Mouse (Mus musculus) MEL (cell line): ENCODE measurements around the gene Podxl2. TPM values are rescaled to one million over a fixed set of nuclear protein-coding genes. Genes with fewer than 3 reads are reported as not detected.
A peak's percentile ranks its signal among the peaks of the same experiment; 100 is the strongest.

Experiments used
- DNase-seq: peaks from one replicate; pipeline ENCODE4 v3.0.0; 2011; ENCODE audit warnings: low read depth, low spot score
- H3K27ac ChIP-seq: 2 replicates; pipeline ENCODE4 v1.5.1; 2012; ENCODE audit warnings: low read depth, mild to moderate bottlenecking, control low read depth, low read length, moderate library complexity; ENCODE audit not compliant: control insufficient read depth
- H3K27me3 ChIP-seq, 2 experiments: fragments of 150-350 bp in 1 of 2; sonication (generic) in 1 of 2; 2 replicates each; pipeline ENCODE4 v1.6.1; 2012; ENCODE audit warnings: low read length in 2 of 2, mild to moderate bottlenecking in 2 of 2, improper control_type of control experiment in 1 of 2, moderate library complexity in 1 of 2; ENCODE audit not compliant: insufficient read depth in 2 of 2, control insufficient read depth in 1 of 2
- H3K36me3 ChIP-seq, 2 experiments: 2 replicates each; pipeline ENCODE4 v1.6.1; 2012 to 2014; ENCODE audit warnings: low read length in 2 of 2, improper control_type of control experiment in 1 of 2, inconsistent platforms in 1 of 2, mild to moderate bottlenecking in 1 of 2; ENCODE audit not compliant: insufficient read depth in 2 of 2, control insufficient read depth in 1 of 2
- H3K4me1 ChIP-seq, 2 experiments: fragments of 150-350 bp in 1 of 2; sonication (generic) in 1 of 2; 2 replicates each; pipeline ENCODE4 v1.6.1; 2012; ENCODE audit warnings: low read length in 2 of 2, improper control_type of control experiment in 1 of 2, mild to moderate bottlenecking in 1 of 2; ENCODE audit not compliant: insufficient read depth in 2 of 2, control insufficient read depth in 1 of 2
- H3K4me3 ChIP-seq, 2 experiments: fragments of 150-350 bp in 1 of 2; sonication (generic) in 1 of 2; 2 replicates each; pipeline ENCODE4 v1.5.1; 2012; ENCODE audit warnings: low read depth in 2 of 2, low read length in 2 of 2, mild to moderate bottlenecking in 2 of 2, moderate library complexity in 2 of 2, control low read depth in 1 of 2, improper control_type of control experiment in 1 of 2; ENCODE audit not compliant: control insufficient read depth in 1 of 2, insufficient read depth in 1 of 2
- H3K79me2 ChIP-seq: 2 replicates; pipeline ENCODE4 v1.6.1; 2012; ENCODE audit warnings: mild to moderate bottlenecking, low read length, moderate library complexity; ENCODE audit not compliant: control insufficient read depth, poor library complexity, insufficient read depth
- H3K9ac ChIP-seq: 2 replicates; pipeline ENCODE4 v1.6.1; 2012; ENCODE audit warnings: low read depth, mild to moderate bottlenecking, control low read depth, low read length, moderate library complexity; ENCODE audit not compliant: control insufficient read depth, poor library complexity, severe bottlenecking
- H3K9me3 ChIP-seq: fragments of 150-350 bp; sonication (generic); replicated peaks from 2 replicates; pipeline ENCODE4 v1.6.1; 2012; ENCODE audit warnings: mild to moderate bottlenecking, low read length, improper control_type of control experiment, moderate library complexity; ENCODE audit not compliant: insufficient read depth
- E2F4 ChIP-seq: IDR thresholded peaks from 2 replicates; pipeline ENCODE4 v1.6.1; 2011; ENCODE audit warnings: low read depth, low read length, improper control_type of control experiment, borderline replicate concordance
- ELF1 ChIP-seq: IDR thresholded peaks from 2 replicates; pipeline ENCODE4 v1.6.1; 2014; ENCODE audit warnings: low read depth, mild to moderate bottlenecking, inconsistent platforms, low read length, improper control_type of control experiment, moderate library complexity
- HCFC1 ChIP-seq: IDR thresholded peaks from 2 replicates; pipeline ENCODE4 v1.6.1; 2012; ENCODE audit warnings: low read depth, mild to moderate bottlenecking, inconsistent platforms, low read length, improper control_type of control experiment, moderate library complexity
- KAT2A ChIP-seq: conservative IDR thresholded peaks from 2 replicates; pipeline ENCODE4 v1.6.1; 2012; ENCODE audit warnings: low read depth, low read length, improper control_type of control experiment, inconsistent platforms
- MAX ChIP-seq: IDR thresholded peaks from 2 replicates; pipeline ENCODE4 v1.6.1; 2011; ENCODE audit warnings: low read length, improper control_type of control experiment
- MAZ ChIP-seq: IDR thresholded peaks from 2 replicates; pipeline ENCODE4 v1.6.1; 2012; ENCODE audit warnings: low read depth, mild to moderate bottlenecking, inconsistent platforms, low read length, improper control_type of control experiment
- MEF2A ChIP-seq: IDR thresholded peaks from 2 replicates; pipeline ENCODE4 v1.6.1; 2014; ENCODE audit warnings: low read depth, mild to moderate bottlenecking, inconsistent platforms, low read length, improper control_type of control experiment; ENCODE audit not compliant: poor library complexity, insufficient replicate concordance, severe bottlenecking; ENCODE audit errors: extremely low read depth
- MYB ChIP-seq: IDR thresholded peaks from 2 replicates; pipeline ENCODE4 v1.6.1; 2011; ENCODE audit warnings: mild to moderate bottlenecking, low read depth, low read length, improper control_type of control experiment
- MYC ChIP-seq: IDR thresholded peaks from 2 replicates; pipeline ENCODE4 v1.6.1; 2011; ENCODE audit warnings: low read depth, mild to moderate bottlenecking, low read length, improper control_type of control experiment, moderate library complexity
- POLR2A ChIP-seq, 2 experiments: IDR thresholded peaks; 2 replicates each; pipeline ENCODE4 v1.6.1; 2011 to 2012; ENCODE audit warnings: low read length in 2 of 2, mild to moderate bottlenecking in 2 of 2, control low read depth in 1 of 2, improper control_type of control experiment in 1 of 2, low read depth in 1 of 2, moderate library complexity in 1 of 2; ENCODE audit not compliant: control insufficient read depth in 1 of 2, insufficient read depth in 1 of 2, poor library complexity in 1 of 2
- RAD21 ChIP-seq: IDR thresholded peaks from 2 replicates; pipeline ENCODE4 v1.6.1; 2011; ENCODE audit warnings: mild to moderate bottlenecking, low read depth, low read length, improper control_type of control experiment
- RCOR1 ChIP-seq: IDR thresholded peaks from 2 replicates; pipeline ENCODE4 v1.6.1; 2012; ENCODE audit warnings: low read depth, mild to moderate bottlenecking, inconsistent platforms, low read length, improper control_type of control experiment
- SIN3A ChIP-seq: IDR thresholded peaks from 2 replicates; pipeline ENCODE4 v1.6.1; 2012; ENCODE audit warnings: low read length, improper control_type of control experiment, inconsistent platforms
- TAL1 ChIP-seq: IDR thresholded peaks from 2 replicates; pipeline ENCODE4 v1.6.1; 2012; ENCODE audit warnings: mild to moderate bottlenecking, inconsistent platforms, low read length, moderate library complexity, mixed read lengths
- USF2 ChIP-seq, 2 experiments: IDR thresholded peaks; 2 replicates each; pipeline ENCODE4 v1.6.1; 2011 to 2012; ENCODE audit warnings: improper control_type of control experiment in 2 of 2, low read length in 2 of 2, borderline replicate concordance in 1 of 2, inconsistent platforms in 1 of 2, low read depth in 1 of 2, mild to moderate bottlenecking in 1 of 2; ENCODE audit not compliant: insufficient read depth in 1 of 2
- ZNF384 ChIP-seq: IDR thresholded peaks from 2 replicates; pipeline ENCODE4 v1.6.1; 2012; ENCODE audit warnings: low read depth, mild to moderate bottlenecking, inconsistent platforms, low read length, improper control_type of control experiment
- polyA plus RNA-seq, 2 experiments: library from polyadenylated mRNA; stranded (reverse) in 1 of 2; unstranded in 1 of 2; fragments of >175 nt in 1 of 2; fragments of >200 nt in 1 of 2; gene quantifications; 2 replicates each; pipeline versions ENCODE4 v1.2.1 to v1.2.4; 2012; ENCODE audit warnings: low replicate concordance in 2 of 2, low read depth in 1 of 2; ENCODE audit not compliant: insufficient read length in 2 of 2, insufficient read depth in 1 of 2, missing spikeins in 1 of 2
- total RNA-seq: library from RNA; depleted of rRNA; stranded (reverse); fragments of 300-350 nt; gene quantifications from 2 replicates; pipeline ENCODE4 v1.2.3, GENCODE M21; 2012

The Podxl2 gene
- total and polyA plus RNA-seq, 3 experiments: 0.10 TPM; not detected in 2

DNA sequence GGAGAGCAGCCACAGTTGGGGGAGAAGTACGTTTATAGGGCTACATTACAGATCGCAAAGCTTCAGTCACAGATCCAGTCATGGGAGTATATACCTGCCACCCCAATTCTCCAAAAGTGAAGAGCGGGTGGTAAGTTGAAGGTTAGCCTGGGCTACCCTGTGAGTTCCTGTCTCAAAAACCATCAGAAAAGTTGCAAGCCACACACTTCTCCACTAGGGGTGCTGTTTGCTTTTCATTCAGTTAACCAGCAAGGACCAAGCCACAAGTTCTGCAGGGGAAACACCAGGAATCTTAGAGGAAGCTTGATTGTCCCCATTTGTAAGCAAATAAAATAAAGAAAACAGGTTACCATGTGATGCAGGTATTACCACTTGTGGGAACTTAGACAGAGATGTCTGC lies 62.0 kb downstream of the Podxl2 start (continued):
- TF ChIP-seq SIN3A: no peak
- TF ChIP-seq RAD21: peak; percentile 70

DNA sequence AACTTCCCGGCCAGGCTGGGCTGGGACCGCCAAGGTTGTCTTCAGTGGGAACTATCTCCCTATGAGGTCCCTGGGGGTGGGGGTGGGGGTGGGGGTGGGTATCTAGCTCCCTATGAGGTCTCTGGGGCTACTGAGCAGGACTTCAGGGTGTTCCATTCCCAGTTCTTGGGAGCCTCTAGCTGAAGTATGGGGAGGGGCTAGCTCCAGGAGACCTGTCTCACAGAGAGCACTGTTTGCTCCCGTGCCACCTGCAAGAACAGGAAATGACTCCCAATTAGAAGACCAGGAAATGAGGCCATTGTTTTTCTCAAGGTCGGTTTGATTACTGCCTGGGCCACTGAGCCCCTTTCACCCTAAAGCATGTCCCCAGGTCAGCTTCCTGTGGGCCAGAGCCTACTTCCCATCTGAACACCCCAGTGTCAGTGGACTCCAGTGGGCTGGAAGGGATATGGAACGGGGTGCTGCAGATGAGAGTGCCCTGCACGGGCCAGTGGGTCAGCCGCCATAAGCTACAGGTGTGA lies 62.9 kb downstream of the Podxl2 start:
- TF ChIP-seq ZNF384: no peak
- no peak for TF ChIP-seq MEF2A
- TF ChIP-seq MYB: no peak
- TF ChIP-seq RAD21: no peak
- TF ChIP-seq POLR2A (IDR thresholded peaks at IDR 0.05; ENCODE audit: control insufficient read depth in 1 of 2, insufficient read depth in 1 of 2, low read depth in 1 of 2, low read length in 2 of 2, poor library complexity in 1 of 2): no peak
- TF ChIP-seq MAX: no peak
- TF ChIP-seq ELF1: no peak
- no peak for TF ChIP-seq MAZ
- no peak for TF ChIP-seq TAL1
- TF ChIP-seq E2F4: no peak
- no peak for TF ChIP-seq HCFC1
- TF ChIP-seq MYC: no peak
- Histone ChIP-seq H3K9ac (no peak overlapping the region), H3K27me3 (peaks cover 0 to 5% of the 10 kb centered on the region in 2 experiments; a peak in 3 of 4 replicates), H3K79me2 (no peaks in the 10 kb centered on the region), H3K4me3 (no peak overlapping the region), H3K9me3 (no peaks in the 10 kb centered on the region), H3K36me3 (no peaks in the 10 kb centered on the region), H3K27ac (no peak overlapping the region), H3K4me1 (no peaks in the 10 kb centered on the region)
- DNase-seq: no peak

DNA sequence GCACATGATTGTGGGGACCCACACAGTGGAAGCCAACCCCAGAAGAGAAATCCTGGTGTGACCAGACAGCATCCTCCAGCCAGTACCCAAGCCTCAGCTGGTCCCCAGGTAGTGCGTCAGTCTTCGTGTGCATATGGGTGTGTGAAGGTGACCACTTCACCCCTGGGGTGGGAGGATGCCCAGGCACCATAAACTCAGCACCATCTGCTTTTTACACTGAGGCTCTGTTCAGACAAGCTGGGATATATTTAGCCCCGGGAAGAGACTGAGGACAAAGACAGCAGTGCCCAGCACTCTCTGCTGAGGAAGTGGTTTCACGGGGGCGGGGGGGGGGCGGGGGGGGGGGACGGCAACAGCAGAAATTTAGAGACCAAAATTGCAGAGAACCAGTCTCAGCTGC lies 63.4 kb downstream of the Podxl2 start:
- Histone ChIP-seq H3K36me3 (no peaks in the 10 kb centered on the region), H3K4me3 (no peak overlapping the region), H3K79me2 (no peaks in the 10 kb centered on the region), H3K27me3 (peaks cover 0 to 5% of the 10 kb centered on the region in 2 experiments; a peak in 3 of 4 replicates), H3K9ac (no peak overlapping the region), H3K9me3 (no peaks in the 10 kb centered on the region), H3K27ac (no peak overlapping the region), H3K4me1 (no peaks in the 10 kb centered on the region)
- TF ChIP-seq RCOR1 (no peak), KAT2A (no peak), E2F4 (no peak), MYB (no peak), MAX (no peak), USF2 (IDR thresholded peaks at IDR 0.05; ENCODE audit: borderline replicate concordance in 1 of 2, insufficient read depth in 1 of 2, low read depth in 1 of 2, low read length in 2 of 2) (no peak)
- no peak for DNase-seq
